19 mouse cellular contexts compared by ENCODE assay signal in genomic region chr16:57929151-57929764, GRCm38 (mm10).
DNase-seq lines count a peak whose midpoint lies in the region; ATAC-seq and TF ChIP-seq lines count a peak whose summit lies in the region.
"Had no signal": no experiment of that assay in that cellular context is flagged by ENCODE, and none has a peak within 500 bp of the region (broad histone marks: within the 10 kb centered on the region; RNA-seq: fewer than 3 reads in every experiment).

No protein-coding gene starts in this region.

- TF ChIP-seq POLR2A in ES-Bruce4 (IDR thresholded peaks at IDR 0.05; ENCODE audit: insufficient read depth, low read length) = no peak

- no peak overlapping the region for H3K4me3 ChIP-seq in gastrocnemius, adult 2 months
- no peak overlapping the region for H3K4me3 ChIP-seq in layer of hippocampus, adult 2 months
- H3K4me3 ChIP-seq in ES-Bruce4 (ENCODE audit: low read depth, low read length) = no peak overlapping the region
- H3K4me3 ChIP-seq in hindbrain, embryonic 11.5 days (ENCODE audit: low read depth, low read length) = no peak overlapping the region
- H3K4me3 ChIP-seq: embryonic facial prominence, embryonic 10.5 days; forebrain, embryonic 12.5 days; heart, embryonic 15.5 days; kidney, embryonic 15.5 days; neural tube, embryonic 12.5 days had no signal

- no peaks in the 10 kb centered on the region for H3K4me1 ChIP-seq in ES-Bruce4 (ENCODE audit: control insufficient read depth, insufficient read depth, low read length)
- H3K4me1 ChIP-seq in hindbrain, embryonic 11.5 days (replicated peaks; ENCODE audit: control insufficient read depth, insufficient read depth, low read length) = no peaks in the 10 kb centered on the region
- H3K4me1 ChIP-seq: embryonic facial prominence, embryonic 10.5 days; neural tube, embryonic 12.5 days had no signal

- no peak overlapping the region for H3K9ac ChIP-seq in ES-Bruce4 (ENCODE audit: low read depth, poor library complexity, severe bottlenecking)
- no peak overlapping the region for H3K9ac ChIP-seq in hindbrain, embryonic 11.5 days (ENCODE audit: low read depth, low read length)
- H3K9ac ChIP-seq: forebrain, embryonic 12.5 days; heart, embryonic 15.5 days; kidney, embryonic 15.5 days; neural tube, embryonic 12.5 days had no signal

- WGBS in hindbrain, embryonic 11.5 days = 80% methylated on average over 12 of the region's 12 CpGs

- TF ChIP-seq CTCF in gastrocnemius, adult 2 months (IDR thresholded peaks at IDR 0.05) = no peak
- peak; percentile 56 for TF ChIP-seq CTCF in layer of hippocampus, adult 2 months (conservative IDR thresholded peaks at IDR 0.05)
- TF ChIP-seq CTCF in ES-Bruce4 (IDR thresholded peaks at IDR 0.05; ENCODE audit: low read depth, low read length) = peak; percentile 20

- intact Hi-C loops in gastrocnemius, adult 2 months (cut with DNase I) = no loop called here
- intact Hi-C loops in gastrocnemius, postnatal 36 days (cut with DNase I) = no loop called here

- TF ChIP-seq EP300 in ES-Bruce4 (IDR thresholded peaks at IDR 0.05; ENCODE audit: insufficient read depth, low read depth, low read length) = no peak

- no peak overlapping the region for H3K4me2 ChIP-seq in hindbrain, embryonic 11.5 days (replicated peaks; ENCODE audit: low read depth, low read length)
- H3K4me2 ChIP-seq: forebrain, embryonic 12.5 days; heart, embryonic 15.5 days; kidney, embryonic 15.5 days; neural tube, embryonic 12.5 days had no signal

- H3K9me3 ChIP-seq in ES-Bruce4 (replicated peaks; ENCODE audit: control insufficient read depth, insufficient read depth, low read length, poor library complexity, severe bottlenecking) = no peaks in the 10 kb centered on the region
- H3K9me3 ChIP-seq in hindbrain, embryonic 11.5 days (ENCODE audit: control insufficient read depth, low read length) = no peaks in the 10 kb centered on the region
- H3K9me3 ChIP-seq: embryonic facial prominence, embryonic 10.5 days; forebrain, embryonic 12.5 days; heart, embryonic 15.5 days; kidney, embryonic 15.5 days; neural tube, embryonic 12.5 days had no signal

- peak overlapping the region; percentile 48 for H3K27ac ChIP-seq in gastrocnemius, adult 2 months
- H3K27ac ChIP-seq in layer of hippocampus, adult 2 months = no peak overlapping the region
- H3K27ac ChIP-seq in ES-Bruce4 (ENCODE audit: insufficient read depth, low read length) = no peak overlapping the region
- no peak overlapping the region for H3K27ac ChIP-seq in hindbrain, embryonic 11.5 days (ENCODE audit: low read depth, low read length)
- H3K27ac ChIP-seq: embryonic facial prominence, embryonic 10.5 days; forebrain, embryonic 12.5 days; heart, embryonic 15.5 days; kidney, embryonic 15.5 days; neural tube, embryonic 12.5 days had no signal

- no peak for ATAC-seq in hindbrain, embryonic 11.5 days (ENCODE audit: low FRiP score)
- ATAC-seq: activated CD4-positive, CD25-positive, alpha-beta regulatory T cell, adult 4 months; intestine, postnatal 0 days had no signal

- no peaks in the 10 kb centered on the region for H3K27me3 ChIP-seq in ES-Bruce4 (ENCODE audit: control insufficient read depth, insufficient read depth, low read length, poor library complexity, severe bottlenecking)
- no peaks in the 10 kb centered on the region for H3K27me3 ChIP-seq in hindbrain, embryonic 11.5 days (ENCODE audit: control insufficient read depth, insufficient read depth, low read length)
- H3K27me3 ChIP-seq: forebrain, embryonic 12.5 days; heart, embryonic 15.5 days; kidney, embryonic 15.5 days; neural tube, embryonic 12.5 days had no signal

- no peaks in the 10 kb centered on the region for H3K36me3 ChIP-seq in ES-Bruce4 (ENCODE audit: control insufficient read depth, insufficient read depth, low read length, poor library complexity, severe bottlenecking)
- no peaks in the 10 kb centered on the region for H3K36me3 ChIP-seq in hindbrain, embryonic 11.5 days (ENCODE audit: control insufficient read depth, insufficient read depth, low read length)
- H3K36me3 ChIP-seq: embryonic facial prominence, embryonic 10.5 days; forebrain, embryonic 12.5 days; heart, embryonic 15.5 days; kidney, embryonic 15.5 days; neural tube, embryonic 12.5 days had no signal

- no peak for DNase-seq in gastrocnemius, adult 2 months
- no peak for DNase-seq in gastrocnemius, postnatal 36 days
- DNase-seq in layer of hippocampus, adult 2 months (ENCODE audit: low spot score in 2 of 2) = no peak
- DNase-seq in layer of hippocampus, postnatal 25 days (ENCODE audit: extremely low spot score in 1 of 2, low spot score in 1 of 2) = no peak
- DNase-seq in ZHBTc4 (ENCODE audit: low read depth, low spot score) = peak; percentile 20
- no peak for DNase-seq in hindbrain, embryonic 11.5 days (ENCODE audit: low spot score)
- DNase-seq in urinary bladder, adult 2 months (ENCODE audit: low spot score) = no peak
- DNase-seq: cerebellum, adult 9-10 months; lung, postnatal 4 days; midbrain, embryonic 14.5 days; right cerebral cortex, postnatal 14 days had no signal
